8 mouse cellular contexts compared by ENCODE assay signal in genomic region chr10:60350805-60351167, GRCm38 (mm10). TPM values are rescaled to one million over a fixed set of nuclear protein-coding genes. Genes with fewer than 3 reads are reported as not detected.
DNase-seq lines count a peak whose midpoint lies in the region; ATAC-seq and TF ChIP-seq lines count a peak whose summit lies in the region.

No protein-coding gene starts in this region.

- WGBS in intestine, embryonic 16.5 days, result 16% methylated on average over 3 of the region's 3 CpGs
- 10% methylated on average over 3 of the region's 3 CpGs for WGBS in liver, adult 2 months
- 56% methylated on average over 3 of the region's 3 CpGs for WGBS in neural tube, embryonic 12.5 days

- peaks cover 59% of the 10 kb centered on the region for H3K4me1 ChIP-seq in intestine, embryonic 16.5 days (ENCODE audit: control insufficient read depth, insufficient read depth, low read length)
- peaks cover 6% of the 10 kb centered on the region for H3K4me1 ChIP-seq in liver, adult 2 months (ENCODE audit: control insufficient read depth, insufficient read depth, low read length)
- peaks cover 47% of the 10 kb centered on the region for H3K4me1 ChIP-seq in neural tube, embryonic 12.5 days

- ATAC-seq in intestine, embryonic 16.5 days, result peak; percentile 54
- 0 out of 2 replicates have a peak, but pooled peaks have one; percentile 11 for ATAC-seq in neural tube, embryonic 12.5 days (ENCODE audit: low FRiP score, low read depth)

- no peaks in the 10 kb centered on the region for H3K36me3 ChIP-seq in intestine, embryonic 16.5 days (ENCODE audit: control insufficient read depth, insufficient read depth, low read length)
- no peaks in the 10 kb centered on the region for H3K36me3 ChIP-seq in liver, adult 2 months (ENCODE audit: control insufficient read depth, insufficient read depth, low read length)
- no peaks in the 10 kb centered on the region for H3K36me3 ChIP-seq in neural tube, embryonic 12.5 days

- DNase-seq in layer of hippocampus, adult 8-10 months (ENCODE audit: low spot score in 2 of 2), result peak; percentile 35 to 65
- no peak for DNase-seq in layer of hippocampus, adult 9-10 months (ENCODE audit: low spot score)
- DNase-seq in cerebellum, postnatal 4 days (ENCODE audit: low spot score in 2 of 2), result peak; percentile 73 to 78
- DNase-seq in gastrocnemius, postnatal 14 days, result peak; percentile 91
- peak; percentile 81 for DNase-seq in liver, adult 2 months (ENCODE audit: extremely low read depth, low read depth, low spot score)
- DNase-seq in testis, postnatal 10 days (ENCODE audit: low spot score), result peak; percentile 88

- peak overlapping the region; percentile 6 for H3K4me3 ChIP-seq in intestine, embryonic 16.5 days (ENCODE audit: low read length)
- H3K4me3 ChIP-seq in liver, adult 2 months (ENCODE audit: insufficient read depth, low read depth, low read length), result peak overlapping the region; percentile 46; the same call in 1 of the 2 replicates
- no peak overlapping the region for H3K4me3 ChIP-seq in neural tube, embryonic 12.5 days

- H3K9ac ChIP-seq in intestine, embryonic 16.5 days (ENCODE audit: low read depth, low read length), result 0 out of 2 replicates have a peak overlapping the region, but pooled peaks have one; percentile 48
- H3K9ac ChIP-seq in liver, adult 2 months (ENCODE audit: low read depth, low read length), result peak overlapping the region; percentile 2; the same call in 1 of the 2 replicates
- no peak overlapping the region for H3K9ac ChIP-seq in neural tube, embryonic 12.5 days

- H3K79me2 ChIP-seq in liver, adult 2 months (ENCODE audit: control insufficient read depth, insufficient read depth, low read length), result no peaks in the 10 kb centered on the region

- no peaks in the 10 kb centered on the region for H3K27me3 ChIP-seq in intestine, embryonic 16.5 days (replicated peaks; ENCODE audit: control insufficient read depth, insufficient read depth, low read length)
- no peaks in the 10 kb centered on the region for H3K27me3 ChIP-seq in liver, adult 2 months (ENCODE audit: control insufficient read depth, insufficient read depth, low read length)
- H3K27me3 ChIP-seq in neural tube, embryonic 12.5 days (replicated peaks), result peaks cover 13% of the 10 kb centered on the region

- intact Hi-C loops in gastrocnemius, postnatal 14 days (cut with DNase I; ENCODE audit: low total_unique reads), result no loop called here

- no peaks in the 10 kb centered on the region for H3K9me3 ChIP-seq in intestine, embryonic 16.5 days (ENCODE audit: control insufficient read depth, low read length)
- no peaks in the 10 kb centered on the region for H3K9me3 ChIP-seq in neural tube, embryonic 12.5 days

- peak overlapping the region; percentile 94 for H3K27ac ChIP-seq in intestine, embryonic 16.5 days (ENCODE audit: low read length)
- H3K27ac ChIP-seq in liver, adult 2 months (replicated peaks; ENCODE audit: insufficient read depth, low read depth, low read length), result peak overlapping the region; percentile 22
- 0 out of 2 replicates have a peak overlapping the region, but pooled peaks have one; percentile 27 for H3K27ac ChIP-seq in neural tube, embryonic 12.5 days

- TF ChIP-seq CTCF in liver, adult 2 months (IDR thresholded peaks at IDR 0.05; ENCODE audit: low read depth, low read length), result no peak

- TF ChIP-seq POLR2A in liver, adult 2 months (IDR thresholded peaks at IDR 0.05; ENCODE audit: extremely low read depth, insufficient read depth, low read length), result no peak

- peak overlapping the region; percentile 35 for H3K4me2 ChIP-seq in intestine, embryonic 16.5 days (ENCODE audit: low read depth, low read length)
- peak overlapping the region; percentile 12; the same call in 1 of the 2 replicates for H3K4me2 ChIP-seq in neural tube, embryonic 12.5 days (replicated peaks)

RNA-seq across cellular contexts. Expression of gene Vsir, which starts 4.1 kb away (rescaled TPM):
- 10 to 100 TPM; 17.5 to 84.6 (median 50.1) TPM for total RNA-seq in layer of hippocampus, adult 8-10 months (2022)
- total RNA-seq in gastrocnemius, postnatal 14 days (2021), result 10 to 100 TPM; 12.9 to 14.7 TPM
- 10.3 and 11.2 TPM in 2 replicates for polyA plus RNA-seq in intestine, embryonic 16.5 days (2015; fragmentation: Nextera tagmentation; extraction: Ambion mirVana)
- 5.3 and 5.8 TPM in 2 replicates for total RNA-seq in liver, adult 2 months (2014; rRNA removed)
- 5.6 and 8.1 TPM in 2 replicates for polyA plus RNA-seq in liver, adult 2 months (2012; rRNA removed)
- polyA plus RNA-seq in neural tube, embryonic 12.5 days (2016; fragmentation: Nextera tagmentation; extraction: Ambion mirVana), result 2.2 and 3.5 TPM in 2 replicates

RNA-seq across cellular contexts. Expression of gene Gm17455, which starts 48.7 kb away (rescaled TPM):
- under 1 TPM in 2 of 4 experiments, not detected in 2; 0.45 to 0.55 TPM for total RNA-seq in layer of hippocampus, adult 8-10 months (2022)
- under 1 TPM in 1 of 2 experiments, not detected in 1; 0.27 TPM for total RNA-seq in gastrocnemius, postnatal 14 days (2021)
- polyA plus RNA-seq in intestine, embryonic 16.5 days (2015; fragmentation: Nextera tagmentation; extraction: Ambion mirVana), result 0.72 and 1.0 TPM in 2 replicates
- total RNA-seq in liver, adult 2 months (2014; rRNA removed), result not detected in 2 replicates
- polyA plus RNA-seq in liver, adult 2 months (2012; rRNA removed), result not detected in 2 replicates
- 3.3 and 3.9 TPM in 2 replicates for polyA plus RNA-seq in neural tube, embryonic 12.5 days (2016; fragmentation: Nextera tagmentation; extraction: Ambion mirVana)

Comparison
In these comparisons a context has a peak if more than half of its experiments do, and no peak if none do; other contexts are left out.
1. H3K27ac ChIP-seq: peak in every context shown above with its lines; median percentile 94 in intestine, embryonic 16.5 days; 27 in neural tube, embryonic 12.5 days; 22 in liver, adult 2 months.